Mouse (Mus musculus) embryonic fibroblast, embryonic 13.5 days (primary cell): Measurements from ENCODE around the gene Stat6.

Experiments
- CTCF ChIP-seq: IDR thresholded peaks from 2 replicates; pipeline ENCODE4 v1.5.1; 2011; ENCODE audit warnings: mild to moderate bottlenecking, control low read depth, low read length, moderate library complexity, borderline replicate concordance; ENCODE audit not compliant: insufficient read depth
- POLR2A ChIP-seq: IDR thresholded peaks from 2 replicates; pipeline ENCODE4 v1.6.1; 2011; ENCODE audit warnings: low read depth, mild to moderate bottlenecking, control low read depth, low read length, moderate library complexity

- no peak for TF ChIP-seq CTCF
- TF ChIP-seq POLR2A, result no peak
Observed at GRCm38 (mm10) chr10:127679208-127679607, 36.4 kb downstream of the Stat6 start.
